Mouse (Mus musculus) hindbrain, embryonic 12.5 days (tissue): ENCODE measurements around the gene Pou5f1. TPM values are rescaled to one million over a fixed set of nuclear protein-coding genes. Genes with fewer than 3 reads are reported as not detected.

Experiments
- ATAC-seq: fragments of 200-750 bp; cut with Nextera tagmentation; 2 replicates; pipeline ENCODE4 v1.8.0; 2017; ENCODE audit warnings: moderate TSS enrichment; ENCODE audit not compliant: low FRiP score
- H3K27ac ChIP-seq: fragments of 300-500 bp; sonication (generic); 2 replicates; pipeline ENCODE4 v1.5.1; 2016; ENCODE audit warnings: mild to moderate bottlenecking
- H3K27me3 ChIP-seq: fragments of 300-500 bp; sonication (generic); 2 replicates; pipeline ENCODE4 v1.6.1; 2016; ENCODE audit warnings: mild to moderate bottlenecking
- H3K36me3 ChIP-seq: fragments of 300-500 bp; sonication (generic); 2 replicates; pipeline ENCODE4 v1.6.1; 2016; ENCODE audit warnings: mild to moderate bottlenecking
- H3K4me1 ChIP-seq: fragments of 300-500 bp; sonication (generic); 2 replicates; pipeline ENCODE4 v1.6.1; 2016
- H3K4me2 ChIP-seq: fragments of 300-500 bp; sonication (generic); replicated peaks from 2 replicates; pipeline ENCODE4 v1.6.1; 2016; ENCODE audit warnings: mild to moderate bottlenecking
- H3K4me3 ChIP-seq: fragments of 300-500 bp; sonication (generic); 2 replicates; pipeline ENCODE4 v1.5.1; 2016; ENCODE audit warnings: mild to moderate bottlenecking
- H3K9ac ChIP-seq: fragments of 300-500 bp; sonication (generic); 2 replicates; pipeline ENCODE4 v1.6.1; 2016; ENCODE audit warnings: mild to moderate bottlenecking, moderate library complexity
- H3K9me3 ChIP-seq: fragments of 300-500 bp; sonication (generic); replicated peaks from 2 replicates; pipeline ENCODE4 v1.6.1; 2016; ENCODE audit warnings: mild to moderate bottlenecking
- WGBS: fragments of 180-500 bp; shearing (Covaris S2); methylation state at CpG from one replicate; pipeline ENCODE4 v1.1.7; 2016; 5-methylcytosine and 5-hydroxymethylcytosine counted together
- polyA plus RNA-seq: library from polyadenylated mRNA; unstranded; fragments of >200 nt; fragmentation: Nextera tagmentation; extraction: Ambion mirVana; gene quantifications from 2 replicates; pipeline ENCODE4 v1.2.1, GENCODE M21; 2016

Gene Pou5f1
- polyA plus RNA-seq, 1 experiment from 2014 or later: not detected

DNA sequence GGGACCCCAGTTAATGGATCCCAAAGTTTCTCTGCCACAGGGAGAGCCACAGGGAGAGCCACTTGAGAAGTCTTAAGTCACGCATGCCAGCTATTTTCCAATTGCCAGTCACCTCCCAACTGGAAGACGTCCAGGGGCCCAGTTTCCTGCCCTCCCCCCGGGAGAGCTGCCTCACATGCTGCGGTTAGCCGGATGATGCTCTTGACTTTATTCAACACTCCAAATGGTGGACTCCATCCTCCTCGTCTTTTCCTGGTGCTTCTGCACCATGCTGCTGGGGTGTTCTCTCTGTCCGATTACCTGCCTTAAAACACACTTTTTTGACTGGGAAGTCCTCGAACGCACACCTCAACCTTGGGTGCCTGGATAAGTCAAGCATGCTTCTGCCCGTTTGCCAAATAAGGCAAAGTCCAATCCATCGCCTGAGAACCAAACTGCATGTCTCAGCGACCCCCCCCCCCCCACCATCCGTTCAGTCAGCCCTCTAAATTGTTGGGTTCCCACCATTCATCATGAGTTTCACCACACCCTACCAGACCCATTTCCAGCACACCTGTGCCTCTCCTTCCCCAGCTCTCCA, 50.5 kb downstream of the Pou5f1 start:
- Histone ChIP-seq H3K4me2 (no peak overlapping the region), H3K9ac (no peak overlapping the region), H3K9me3 (no peaks in the 10 kb centered on the region), H3K27ac (no peak overlapping the region), H3K4me3 (no peak overlapping the region), H3K36me3 (no peaks in the 10 kb centered on the region), H3K4me1 (no peaks in the 10 kb centered on the region; the same call in 1 of the 2 replicates), H3K27me3 (0 out of 2 replicates have a peak, but pooled peaks cover 6% of the 10 kb centered on the region)
- ATAC-seq: no peak
- WGBS: 91% methylated on average over 13 of the region's 13 CpGs

DNA sequence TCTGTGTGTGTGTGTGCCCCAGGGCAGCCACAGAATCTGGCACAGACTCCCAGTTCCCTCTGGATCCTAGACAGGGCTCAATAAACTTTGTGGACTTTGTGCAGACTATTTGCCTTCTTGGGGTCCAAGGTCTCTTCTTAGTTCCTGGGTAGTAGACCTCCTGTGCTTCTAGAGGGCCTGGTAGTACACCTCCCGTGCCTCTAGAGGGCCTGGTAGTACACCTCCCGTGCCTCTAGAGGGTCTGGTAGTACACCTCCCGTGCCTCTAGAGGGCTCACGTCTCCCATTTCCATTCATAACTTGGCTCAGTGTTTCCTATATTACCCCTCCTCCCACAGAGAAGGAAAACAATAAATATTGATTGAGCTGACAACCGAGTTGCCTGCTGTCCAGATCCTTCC, 51.0 kb downstream of the Pou5f1 start:
- 32% methylated on average over 5 of the region's 5 CpGs for WGBS
- no peaks in the 10 kb centered on the region for H3K36me3 ChIP-seq
- H3K27ac ChIP-seq: no peak overlapping the region
- no peak overlapping the region for H3K9ac ChIP-seq
- no peak for ATAC-seq
- H3K4me1 ChIP-seq: no peaks in the 10 kb centered on the region
- H3K4me3 ChIP-seq: no peak overlapping the region
- H3K4me2 ChIP-seq: no peak overlapping the region
- H3K9me3 ChIP-seq: no peaks in the 10 kb centered on the region
- H3K27me3 ChIP-seq: 0 out of 2 replicates have a peak, but pooled peaks cover 5% of the 10 kb centered on the region

DNA sequence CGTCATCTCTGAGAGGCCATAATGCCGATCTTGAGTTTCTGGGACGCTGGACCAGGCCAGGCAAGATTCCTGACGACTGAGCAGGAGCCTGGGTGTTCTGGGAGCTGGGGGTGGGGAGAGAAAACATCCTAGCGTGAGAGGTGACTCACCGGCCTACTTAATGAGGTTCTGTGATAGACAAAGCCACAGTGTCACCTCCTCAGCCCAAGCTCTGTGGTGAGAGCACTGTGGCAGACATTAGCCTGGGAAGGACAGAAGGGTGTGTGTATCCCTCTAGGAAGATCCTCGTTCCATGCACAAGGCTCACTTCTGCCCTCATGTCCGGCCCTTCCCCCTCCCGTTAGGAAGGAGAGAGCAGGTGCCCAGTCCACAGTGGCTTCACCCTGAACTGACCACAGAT, 51.5 kb downstream of the Pou5f1 start:
- WGBS: 82% methylated on average over 9 of the region's 9 CpGs
- ATAC-seq: no peak
- H3K9me3 ChIP-seq: no peaks in the 10 kb centered on the region
- H3K36me3 ChIP-seq: no peaks in the 10 kb centered on the region
- no peak overlapping the region for H3K4me2 ChIP-seq
- H3K27ac ChIP-seq: no peak overlapping the region
- no peaks in the 10 kb centered on the region for H3K4me1 ChIP-seq
- no peaks in the 10 kb centered on the region for H3K27me3 ChIP-seq
- no peak overlapping the region for H3K4me3 ChIP-seq
- H3K9ac ChIP-seq: no peak overlapping the region

DNA sequence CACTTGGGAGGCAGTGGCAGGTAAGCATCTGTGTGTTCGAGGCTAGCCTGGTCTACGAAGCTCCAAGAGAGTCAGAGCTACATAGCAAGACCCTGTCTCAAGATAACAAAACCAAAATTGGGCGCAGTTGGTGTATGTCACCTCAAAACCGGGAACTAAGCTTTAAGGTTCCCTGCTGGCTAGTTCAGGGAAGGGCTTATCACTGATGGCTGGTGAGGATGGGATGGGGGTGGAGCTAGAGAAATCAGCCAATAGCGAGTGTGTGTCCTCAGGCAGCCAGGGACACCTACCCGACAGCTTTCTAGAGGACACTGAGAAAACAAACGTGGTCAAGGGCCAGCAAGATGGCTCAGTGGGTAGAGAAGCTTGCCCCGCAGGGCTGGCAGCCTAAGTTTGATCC, 52.4 kb downstream of the Pou5f1 start:
- WGBS: 63% methylated on average over 8 of the region's 8 CpGs
- ATAC-seq: no peak
- no peak overlapping the region for H3K9ac ChIP-seq
- no peak overlapping the region for H3K4me3 ChIP-seq
- H3K27me3 ChIP-seq: no peaks in the 10 kb centered on the region
- H3K9me3 ChIP-seq: no peaks in the 10 kb centered on the region
- H3K4me1 ChIP-seq: no peaks in the 10 kb centered on the region
- H3K27ac ChIP-seq: no peak overlapping the region
- no peaks in the 10 kb centered on the region for H3K36me3 ChIP-seq
- no peak overlapping the region for H3K4me2 ChIP-seq

Other genes starting within 250 kb of the Pou5f1 start
- 38.6 and 46.0 TPM in 2 replicates for gene H2-D1, start 243.3 kb upstream of the Pou5f1 start, polyA plus RNA-seq
- gene H2-Q1, start 185.6 kb upstream of the Pou5f1 start, polyA plus RNA-seq: 0.12 TPM in 1 of 2 replicates, not detected in the other
- gene H2-Q2, start 163.8 kb upstream of the Pou5f1 start, polyA plus RNA-seq: 0.46 TPM in 1 of 2 replicates, not detected in the other
- 1.6 and 1.7 TPM in 2 replicates for gene H2-Q4, start 126.4 kb upstream of the Pou5f1 start, polyA plus RNA-seq
- 0.10 and 0.42 TPM in 2 replicates for gene H2-Q6, start 81.2 kb upstream of the Pou5f1 start, polyA plus RNA-seq
- 3.9 and 4.7 TPM in 2 replicates for gene H2-Q7, start 66.9 kb upstream of the Pou5f1 start, polyA plus RNA-seq
- gene H2-Q10, start 35.9 kb upstream of the Pou5f1 start, polyA plus RNA-seq: 0.10 TPM in 1 of 2 replicates, not detected in the other
- gene Tcf19, start 10.8 kb downstream of the Pou5f1 start, polyA plus RNA-seq: 37.3 and 37.6 TPM in 2 replicates
- gene Cchcr1, start 11.1 kb downstream of the Pou5f1 start, polyA plus RNA-seq: 14.8 and 15.2 TPM in 2 replicates
- gene Psors1c2, start 27.2 kb downstream of the Pou5f1 start, polyA plus RNA-seq: 1.1 and 1.2 TPM in 2 replicates
- gene Cdsn, start 46.1 kb downstream of the Pou5f1 start, polyA plus RNA-seq: 0.08 and 0.20 TPM in 2 replicates
- gene 2300002M23Rik, start 61.4 kb downstream of the Pou5f1 start, polyA plus RNA-seq: not detected in 2 replicates
- gene Sfta2, start 95.5 kb downstream of the Pou5f1 start, polyA plus RNA-seq: not detected in 2 replicates
- gene Gm9573, start 120.6 kb downstream of the Pou5f1 start, polyA plus RNA-seq: not detected in 2 replicates
- gene Mucl3, start 137.7 kb downstream of the Pou5f1 start, polyA plus RNA-seq: 0.15 and 0.20 TPM in 2 replicates
- gene Vars2, start 161.6 kb downstream of the Pou5f1 start, polyA plus RNA-seq: 16.5 and 16.9 TPM in 2 replicates
- gene Gtf2h4, start 167.7 kb downstream of the Pou5f1 start, polyA plus RNA-seq: 34.7 and 37.7 TPM in 2 replicates
- gene Ddr1, start 198.6 kb downstream of the Pou5f1 start, polyA plus RNA-seq: 168 and 182 TPM in 2 replicates